Mouse (Mus musculus): ENCODE measurements around the gene Crybb3. TPM values are rescaled to one million over a fixed set of nuclear protein-coding genes. Genes with fewer than 3 reads are reported as not detected.
"Not testable (repeated sequence)": the region's sequence is repeated elsewhere in the genome, so short reads cannot be mapped to it uniquely, and the experiment has no call there.

Gene Crybb3
- total RNA-seq (2021) (under 1 TPM; 0.23 to 0.31 TPM), polyA plus RNA-seq (2012; rRNA removed) (0.91 and 1.9 TPM in 2 replicates)
- long read RNA-seq, result 0 reads

- DNase-seq, result peak; percentile 41
Measured at GRCm38 (mm10) chr5:113081439-113081838, at the start of gene Crybb3. Gene Crybb3 (minus strand): TSS chr5:113081584.

GRCm38 (mm10) chr5:113128426-113128825 lies 47.0 kb upstream of the Crybb3 start:
- no peak for DNase-seq

- no peak for DNase-seq
Measured at GRCm38 (mm10) chr5:113126476-113126875, 45.1 kb upstream of the Crybb3 start.

- no peak for DNase-seq
Measured at GRCm38 (mm10) chr5:113123693-113124092, 42.3 kb upstream of the Crybb3 start.

- no peak for DNase-seq
Measured at GRCm38 (mm10) chr5:113122326-113123054, 41.1 kb upstream of the Crybb3 start.

GRCm38 (mm10) chr5:113121591-113121875 lies 40.1 kb upstream of the Crybb3 start:
- no peak for DNase-seq

GRCm38 (mm10) chr5:113120741-113121590 lies 39.6 kb upstream of the Crybb3 start:
- DNase-seq, result no peak

GRCm38 (mm10) chr5:113119861-113120465 lies 38.6 kb upstream of the Crybb3 start:
- DNase-seq, result no peak

- no peak for DNase-seq
Measured at GRCm38 (mm10) chr5:113119291-113119690, 37.9 kb upstream of the Crybb3 start.

GRCm38 (mm10) chr5:113118695-113119094 lies 37.3 kb upstream of the Crybb3 start:
- no peak for DNase-seq

- no peak for DNase-seq
Measured at GRCm38 (mm10) chr5:113117361-113117760, 36.0 kb upstream of the Crybb3 start.

- DNase-seq, result no peak
Measured at GRCm38 (mm10) chr5:113115896-113116295, 34.5 kb upstream of the Crybb3 start.

GRCm38 (mm10) chr5:113114264-113115225 lies 33.2 kb upstream of the Crybb3 start:
- no peak for DNase-seq

- no peak for DNase-seq
Measured at GRCm38 (mm10) chr5:113113120-113113519, 31.7 kb upstream of the Crybb3 start.

- DNase-seq, result no peak
Measured at GRCm38 (mm10) chr5:113111336-113111735, 30.0 kb upstream of the Crybb3 start.

GRCm38 (mm10) chr5:113110929-113111328 lies 29.5 kb upstream of the Crybb3 start:
- DNase-seq, result no peak

- not testable (repeated sequence) for DNase-seq
Measured at GRCm38 (mm10) chr5:113109651-113110050, 28.3 kb upstream of the Crybb3 start.

GRCm38 (mm10) chr5:113108165-113108764 lies 26.9 kb upstream of the Crybb3 start:
- DNase-seq, result no peak

- DNase-seq, result peak; percentile 40
Measured at GRCm38 (mm10) chr5:113107709-113108108, 26.3 kb upstream of the Crybb3 start.

GRCm38 (mm10) chr5:113106594-113106993 lies 25.2 kb upstream of the Crybb3 start:
- no peak for DNase-seq

- DNase-seq, result no peak
Measured at GRCm38 (mm10) chr5:113105481-113105880, 24.1 kb upstream of the Crybb3 start.
